In genomic region chr13:54758045-54758755, GRCm38 (mm10) we compare ENCODE assay signal across 8 mouse cellular contexts. TPM values are rescaled to one million over a fixed set of nuclear protein-coding genes. Genes with fewer than 3 reads are reported as not detected.
DNase-seq lines count a peak whose midpoint lies in the region; ATAC-seq and TF ChIP-seq lines count a peak whose summit lies in the region.

No protein-coding gene starts in this region.

- peak overlapping the region; percentile 13; the same call in 1 of the 2 replicates for H3K9ac ChIP-seq in embryonic facial prominence, embryonic 11.5 days (replicated peaks; ENCODE audit: low read length)
- no peak overlapping the region for H3K9ac ChIP-seq in intestine, postnatal 0 days (ENCODE audit: low read depth, low read length)
- H3K9ac ChIP-seq in midbrain, embryonic 11.5 days (ENCODE audit: low read length) = peak overlapping the region; percentile 55

- WGBS in embryonic facial prominence, embryonic 11.5 days = under 1% methylated on average over 43 of the region's 43 CpGs
- under 1% methylated on average over 43 of the region's 43 CpGs for WGBS in intestine, postnatal 0 days
- under 1% methylated on average over 43 of the region's 43 CpGs for WGBS in midbrain, embryonic 11.5 days

- 0 out of 2 replicates have a peak, but pooled peaks cover 2% of the 10 kb centered on the region for H3K4me1 ChIP-seq in embryonic facial prominence, embryonic 11.5 days (ENCODE audit: control insufficient read depth, insufficient read depth, low read length)
- H3K4me1 ChIP-seq in intestine, postnatal 0 days (replicated peaks; ENCODE audit: control insufficient read depth, insufficient read depth, low read length) = peaks cover 4% of the 10 kb centered on the region; the same call in 1 of the 2 replicates
- H3K4me1 ChIP-seq in midbrain, embryonic 11.5 days (ENCODE audit: control insufficient read depth, insufficient read depth, low read length) = peaks cover 20% of the 10 kb centered on the region

- peak; percentile 89 for TF ChIP-seq CTCF in intestine, postnatal 0 days (IDR thresholded peaks at IDR 0.05; ENCODE audit: low read depth)

- H3K4me2 ChIP-seq in embryonic facial prominence, embryonic 11.5 days (ENCODE audit: low read depth, low read length) = peak overlapping the region; percentile 76
- peak overlapping the region; percentile 71 for H3K4me2 ChIP-seq in intestine, postnatal 0 days (replicated peaks; ENCODE audit: low read depth)
- peak overlapping the region; percentile 85 for H3K4me2 ChIP-seq in midbrain, embryonic 11.5 days

- H3K9me3 ChIP-seq in embryonic facial prominence, embryonic 11.5 days (replicated peaks; ENCODE audit: control insufficient read depth, low read length) = no peaks in the 10 kb centered on the region
- no peaks in the 10 kb centered on the region for H3K9me3 ChIP-seq in intestine, postnatal 0 days (ENCODE audit: control insufficient read depth)
- no peaks in the 10 kb centered on the region for H3K9me3 ChIP-seq in midbrain, embryonic 11.5 days (ENCODE audit: control insufficient read depth, low read length)

- intact Hi-C loops in left cerebral cortex, postnatal 4 days (cut with DNase I) = no loop called here

- H3K27me3 ChIP-seq in embryonic facial prominence, embryonic 11.5 days (ENCODE audit: control insufficient read depth, insufficient read depth, low read length) = peaks cover 3% of the 10 kb centered on the region; the same call in 1 of the 2 replicates
- peaks cover 27% of the 10 kb centered on the region; the same call in 1 of the 2 replicates for H3K27me3 ChIP-seq in intestine, postnatal 0 days (replicated peaks; ENCODE audit: control insufficient read depth, insufficient read depth, low read length)
- H3K27me3 ChIP-seq in midbrain, embryonic 11.5 days (ENCODE audit: control insufficient read depth, insufficient read depth, low read length) = peaks cover 5% of the 10 kb centered on the region; the same call in 1 of the 2 replicates

- H3K36me3 ChIP-seq in embryonic facial prominence, embryonic 11.5 days (replicated peaks; ENCODE audit: control insufficient read depth, insufficient read depth, low read depth, low read length) = no peaks in the 10 kb centered on the region
- H3K36me3 ChIP-seq in intestine, postnatal 0 days (ENCODE audit: control insufficient read depth, insufficient read depth) = no peaks in the 10 kb centered on the region
- no peaks in the 10 kb centered on the region for H3K36me3 ChIP-seq in midbrain, embryonic 11.5 days (ENCODE audit: control insufficient read depth, insufficient read depth, low read length)

- ATAC-seq in embryonic facial prominence, embryonic 11.5 days (replicated peaks; ENCODE audit: insufficient number of reproducible peaks, low FRiP score, low TSS enrichment, low read depth) = peak; percentile 75
- peak; percentile 84 for ATAC-seq in intestine, postnatal 0 days
- peak; percentile 85 for ATAC-seq in midbrain, embryonic 11.5 days (ENCODE audit: low FRiP score)

- peak overlapping the region; percentile 30 for H3K4me3 ChIP-seq in embryonic facial prominence, embryonic 11.5 days (ENCODE audit: low read depth, low read length)
- H3K4me3 ChIP-seq in intestine, postnatal 0 days (ENCODE audit: low read depth, low read length) = peak overlapping the region; percentile 37
- peak overlapping the region; percentile 35 for H3K4me3 ChIP-seq in midbrain, embryonic 11.5 days (ENCODE audit: low read depth, low read length)

- no peak overlapping the region for H3K27ac ChIP-seq in embryonic facial prominence, embryonic 11.5 days (replicated peaks; ENCODE audit: low read depth, low read length)
- no peak overlapping the region for H3K27ac ChIP-seq in intestine, postnatal 0 days (ENCODE audit: low read depth, low read length)
- peak overlapping the region; percentile 59 for H3K27ac ChIP-seq in midbrain, embryonic 11.5 days (ENCODE audit: low read depth, low read length)

- peak; percentile 92 for DNase-seq in layer of hippocampus, adult 11-12 months (ENCODE audit: low spot score)
- DNase-seq in layer of hippocampus, adult 9-10 months (ENCODE audit: low spot score) = no peak
- DNase-seq in embryonic facial prominence, embryonic 11.5 days (ENCODE audit: low spot score) = peak; percentile 95
- DNase-seq in heart, adult 11 months = peak; percentile 94
- DNase-seq in left cerebral cortex, postnatal 4 days = peak; percentile 95
- peak; percentile 98 for DNase-seq in midbrain, embryonic 11.5 days (ENCODE audit: low spot score, missing footprints)
- peak; percentile 91 for DNase-seq in right cerebral cortex, postnatal 36 days (ENCODE audit: low spot score in 2 of 2)

RNA-seq across cellular contexts. Expression of gene Sncb, which starts 8.2 kb away (rescaled TPM):
- polyA plus RNA-seq in embryonic facial prominence, embryonic 11.5 days (2014; fragmentation: Nextera tagmentation; extraction: Ambion mirVana) = 0.36 and 0.46 TPM in 2 replicates
- polyA plus RNA-seq in intestine, postnatal 0 days (2015; fragmentation: Nextera tagmentation; extraction: Ambion mirVana) = 0.22 and 0.37 TPM in 2 replicates
- 100 to 1,000 TPM; 331 to 383 TPM for total RNA-seq in left cerebral cortex, postnatal 4 days (2021)
- polyA plus RNA-seq in midbrain, embryonic 11.5 days (2014; fragmentation: Nextera tagmentation; extraction: Ambion mirVana) = 1.3 TPM in 2 replicates

RNA-seq across cellular contexts. Expression of gene Gprin1, which starts 8.5 kb away (rescaled TPM):
- polyA plus RNA-seq in embryonic facial prominence, embryonic 11.5 days (2014; fragmentation: Nextera tagmentation; extraction: Ambion mirVana) = 3.0 and 3.4 TPM in 2 replicates
- 0.50 and 0.59 TPM in 2 replicates for polyA plus RNA-seq in intestine, postnatal 0 days (2015; fragmentation: Nextera tagmentation; extraction: Ambion mirVana)
- 100 to 1,000 TPM; 277 to 278 TPM for total RNA-seq in left cerebral cortex, postnatal 4 days (2021)
- 9.8 and 10.8 TPM in 2 replicates for polyA plus RNA-seq in midbrain, embryonic 11.5 days (2014; fragmentation: Nextera tagmentation; extraction: Ambion mirVana)

RNA-seq across cellular contexts. Expression of gene Eif4e1b, which starts 25.6 kb away (rescaled TPM):
- polyA plus RNA-seq in embryonic facial prominence, embryonic 11.5 days (2014; fragmentation: Nextera tagmentation; extraction: Ambion mirVana) = not detected in 2 replicates
- not detected in 2 replicates for polyA plus RNA-seq in intestine, postnatal 0 days (2015; fragmentation: Nextera tagmentation; extraction: Ambion mirVana)
- total RNA-seq in left cerebral cortex, postnatal 4 days (2021) = not detected
- polyA plus RNA-seq in midbrain, embryonic 11.5 days (2014; fragmentation: Nextera tagmentation; extraction: Ambion mirVana) = not detected in 2 replicates

RNA-seq across cellular contexts. Expression of gene Tspan17, which starts 31.0 kb away (rescaled TPM):
- 6.7 and 8.5 TPM in 2 replicates for polyA plus RNA-seq in embryonic facial prominence, embryonic 11.5 days (2014; fragmentation: Nextera tagmentation; extraction: Ambion mirVana)
- polyA plus RNA-seq in intestine, postnatal 0 days (2015; fragmentation: Nextera tagmentation; extraction: Ambion mirVana) = 14.8 and 15.2 TPM in 2 replicates
- total RNA-seq in left cerebral cortex, postnatal 4 days (2021) = 10 to 100 TPM; 41.2 to 63.8 TPM
- polyA plus RNA-seq in midbrain, embryonic 11.5 days (2014; fragmentation: Nextera tagmentation; extraction: Ambion mirVana) = 13.3 and 15.9 TPM in 2 replicates

RNA-seq across cellular contexts. Expression of gene Cdhr2, which starts 56.9 kb away (rescaled TPM):
- not detected in 2 replicates for polyA plus RNA-seq in embryonic facial prominence, embryonic 11.5 days (2014; fragmentation: Nextera tagmentation; extraction: Ambion mirVana)
- polyA plus RNA-seq in intestine, postnatal 0 days (2015; fragmentation: Nextera tagmentation; extraction: Ambion mirVana) = 267 and 292 TPM in 2 replicates
- under 1 TPM; 0.12 to 0.26 TPM for total RNA-seq in left cerebral cortex, postnatal 4 days (2021)
- 0.06 TPM in 1 of 2 replicates, not detected in the other for polyA plus RNA-seq in midbrain, embryonic 11.5 days (2014; fragmentation: Nextera tagmentation; extraction: Ambion mirVana)
